8 mouse cellular contexts compared by ENCODE assay signal in the genomic region with DNA sequence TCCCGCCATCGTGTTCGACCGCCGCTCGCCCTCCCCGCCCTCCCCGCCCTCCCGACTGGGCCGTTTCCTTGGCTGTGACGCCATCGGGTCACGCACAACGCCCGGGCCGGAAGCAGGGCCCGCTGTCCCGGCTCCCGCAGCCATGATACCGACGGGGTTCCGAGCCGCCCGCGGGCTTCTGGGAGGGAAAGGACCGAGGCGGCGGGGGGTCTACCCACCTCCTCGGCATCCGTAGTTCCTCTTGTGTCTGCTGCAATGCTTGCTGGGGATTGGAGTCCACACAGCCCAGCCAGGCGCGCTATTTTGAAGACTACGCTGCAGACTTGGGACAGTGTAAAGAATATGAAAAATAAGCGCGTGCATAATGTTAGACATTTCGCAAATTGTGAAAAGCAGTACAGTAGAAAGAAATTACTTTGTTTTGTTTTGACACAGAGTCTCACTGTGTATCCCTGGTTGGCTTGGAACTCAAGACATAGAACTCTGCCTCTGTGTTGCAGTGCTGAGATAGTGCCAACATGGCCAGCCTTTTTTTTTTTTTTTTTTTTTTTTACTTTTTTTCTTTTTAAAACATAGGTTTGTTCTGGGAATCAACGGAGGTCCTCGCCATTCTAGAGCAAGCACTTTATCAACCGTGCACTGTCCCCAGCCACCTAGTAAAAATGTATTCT. TPM values are rescaled to one million over a fixed set of nuclear protein-coding genes. Genes with fewer than 3 reads are reported as not detected.
A peak's percentile ranks its signal among the peaks of the same experiment; 100 is the strongest.
DNase-seq lines count a peak whose midpoint lies in the region; ATAC-seq lines count a peak whose summit lies in the region.

Gene Terf2 (minus strand): TSS at position 182 of the 671 bp plus-strand sequence.

- intact Hi-C loops in left cerebral cortex, postnatal 10 days (cut with DNase I): no loop called here

- DNase-seq in adrenal gland, adult 2 months: peak; percentile 96
- peak; percentile 97 for DNase-seq in embryo, embryonic 11 days
- peak; percentile 96 for DNase-seq in gastrocnemius, postnatal 25 days
- peak; percentile 93 to 98 for DNase-seq in left cerebral cortex, postnatal 10 days (ENCODE audit: extremely low spot score in 1 of 2, low spot score in 2 of 2)
- DNase-seq in right cerebral cortex, postnatal 10 days (ENCODE audit: low spot score in 2 of 2): peak; percentile 97 to 98
- peak; percentile 85 for DNase-seq in urinary bladder, postnatal 25 days (ENCODE audit: low spot score)

- ATAC-seq in inflammation-experienced regulatory T-cells, adult 6 months: peak; percentile 88
- ATAC-seq in megakaryocyte progenitor cell, adult 5-6 weeks (replicated peaks; ENCODE audit: poor library complexity): peak; percentile 97

RNA-seq across cellular contexts. Expression of gene Terf2, which starts in this region (rescaled TPM):
- 10 to 100 TPM; 22.9 to 23.5 TPM for total RNA-seq in adrenal gland, adult 2 months (2021)
- polyA plus RNA-seq in adrenal gland, adult 2 months (2012; rRNA removed): 5.5 and 6.3 TPM in 2 replicates
- total RNA-seq in gastrocnemius, postnatal 25 days (2021): 10 to 100 TPM; 10.2 to 10.9 TPM
- 10 to 100 TPM in 2 of 3 experiments, 1 to 10 TPM in 1; 8.9 to 14.8 (median 11.5) TPM for polyA plus RNA-seq in inflammation-experienced regulatory T-cells, adult 6 months (2017; shearing (Covaris generic))
- 10 to 100 TPM; 38.2 to 39.6 TPM for total RNA-seq in left cerebral cortex, postnatal 10 days (2021)
- total RNA-seq in megakaryocyte progenitor cell, adult 5-6 weeks (2015): 32.1 and 36.6 TPM in 2 replicates
- 28.5 and 38.8 TPM in 2 replicates for total RNA-seq in megakaryocyte progenitor cell, adult 5-6 weeks (2017)

Comparison
In these comparisons a context has a peak if more than half of its experiments do, and no peak if none do; other contexts are left out.
1. Peak in every context shown above with its lines: DNase-seq and ATAC-seq.